Mouse (Mus musculus): ENCODE measurements around the gene Epb41l5. TPM values are rescaled to one million over a fixed set of nuclear protein-coding genes. Genes with fewer than 3 reads are reported as not detected.
A peak's percentile ranks its signal among the peaks of the same experiment; 100 is the strongest.

Epb41l5 gene
- polyA plus RNA-seq, 2 experiments from 2014 or later, result 0.19 to 0.37 TPM

GRCm38 (mm10) chr1:119532165-119532564 is 116.6 kb downstream of the Epb41l5 start:
- no peak for ATAC-seq

GRCm38 (mm10) chr1:119530941-119531340 is 117.9 kb downstream of the Epb41l5 start:
- no peak for ATAC-seq

GRCm38 (mm10) chr1:119525689-119526591 is 122.9 kb downstream of the Epb41l5 start, which contains the start of gene Tmem185b:
Gene Tmem185b, plus strand, starts transcription at chr1:119526160.
- peak; percentile 91 for ATAC-seq

GRCm38 (mm10) chr1:119525004-119525444 is 123.8 kb downstream of the Epb41l5 start:
- ATAC-seq, result no peak

GRCm38 (mm10) chr1:119523826-119524225 is 125.0 kb downstream of the Epb41l5 start:
- no peak for ATAC-seq

- ATAC-seq, result no peak
Observed at GRCm38 (mm10) chr1:119523369-119523768, 125.4 kb downstream of the Epb41l5 start.

- no peak for ATAC-seq
Observed at GRCm38 (mm10) chr1:119522726-119523125, 126.1 kb downstream of the Epb41l5 start.

- ATAC-seq, result no peak
Observed at GRCm38 (mm10) chr1:119521681-119522080, 127.1 kb downstream of the Epb41l5 start.

- ATAC-seq, result no peak
Observed at GRCm38 (mm10) chr1:119521029-119521428, 127.8 kb downstream of the Epb41l5 start.

- ATAC-seq, result no peak
Observed at GRCm38 (mm10) chr1:119519286-119519685, 129.5 kb downstream of the Epb41l5 start.

- ATAC-seq, result no peak
Observed at GRCm38 (mm10) chr1:119518786-119519185, 130.0 kb downstream of the Epb41l5 start.

- ATAC-seq, result no peak
Observed at GRCm38 (mm10) chr1:119518060-119518459, 130.7 kb downstream of the Epb41l5 start.

GRCm38 (mm10) chr1:119510857-119511256 is 137.9 kb downstream of the Epb41l5 start:
- no peak for ATAC-seq

- ATAC-seq, result no peak
Observed at GRCm38 (mm10) chr1:119510409-119510808, 138.4 kb downstream of the Epb41l5 start.

- ATAC-seq, result no peak
Observed at GRCm38 (mm10) chr1:119509474-119509873, 139.3 kb downstream of the Epb41l5 start.

GRCm38 (mm10) chr1:119508548-119508947 is 140.3 kb downstream of the Epb41l5 start:
- no peak for ATAC-seq

- ATAC-seq, result no peak
Observed at GRCm38 (mm10) chr1:119505951-119506350, 142.8 kb downstream of the Epb41l5 start.

GRCm38 (mm10) chr1:119504260-119505062 is 144.3 kb downstream of the Epb41l5 start, which contains the start of gene Ralb:
Gene Ralb, minus strand, starts transcription at chr1:119504794.
- ATAC-seq, result peak; percentile 97

GRCm38 (mm10) chr1:119503808-119504207 is 145.0 kb downstream of the Epb41l5 start:
- ATAC-seq, result no peak

GRCm38 (mm10) chr1:119503181-119503580 is 145.6 kb downstream of the Epb41l5 start:
- ATAC-seq, result no peak

GRCm38 (mm10) chr1:119502729-119503128 is 146.1 kb downstream of the Epb41l5 start:
- no peak for ATAC-seq

GRCm38 (mm10) chr1:119501881-119502280 is 146.9 kb downstream of the Epb41l5 start:
- no peak for ATAC-seq

GRCm38 (mm10) chr1:119499456-119499855 is 149.3 kb downstream of the Epb41l5 start:
- no peak for ATAC-seq

Data from activated CD4-positive, CD25-positive, alpha-beta regulatory T cell, adult 4 months (primary cell).